Mouse (Mus musculus): ENCODE data around the gene Pitpnm3. TPM values are rescaled to one million over a fixed set of nuclear protein-coding genes. Genes with fewer than 3 reads are reported as not detected.

Pitpnm3 gene
- polyA plus RNA-seq, 1 experiment from 2014 or later: 0.07 TPM

DNA sequence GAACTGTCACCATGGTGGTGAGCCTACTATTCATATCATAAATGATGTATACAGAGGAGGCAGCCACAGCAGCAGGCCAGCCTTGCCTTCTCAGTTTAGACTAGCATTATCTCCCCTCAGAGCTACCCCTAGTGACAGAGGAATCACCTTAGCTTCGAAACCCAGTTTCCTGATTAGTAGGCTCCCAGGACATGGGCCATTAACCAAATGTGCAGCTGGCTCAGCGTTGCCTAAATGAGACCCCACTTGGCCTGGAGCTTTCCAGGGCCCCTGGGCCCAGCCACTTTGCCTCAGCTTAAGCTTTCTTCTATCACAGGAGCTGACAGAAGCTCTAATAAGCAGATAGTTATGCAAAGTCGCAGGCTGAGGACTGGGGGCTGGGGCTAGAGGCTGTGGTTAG lies 39.6 kb downstream of the Pitpnm3 start:
- Histone ChIP-seq H3K4me1 (ENCODE audit: control insufficient read depth, insufficient read depth, low read length) (peaks cover 4% of the 10 kb centered on the region; the same call in 1 of the 2 replicates), H3K27ac (ENCODE audit: low read depth, low read length) (no peak overlapping the region), H3K4me2 (no peak overlapping the region), H3K9ac (ENCODE audit: low read depth, low read length) (no peak overlapping the region), H3K36me3 (ENCODE audit: control insufficient read depth, insufficient read depth, low read length) (no peaks in the 10 kb centered on the region), H3K27me3 (ENCODE audit: control insufficient read depth, insufficient read depth, low read length) (no peaks in the 10 kb centered on the region), H3K9me3 (replicated peaks; ENCODE audit: control insufficient read depth, low read length) (no peaks in the 10 kb centered on the region), H3K4me3 (ENCODE audit: low read depth, low read length) (no peak overlapping the region)
- 24% methylated on average over 3 of the region's 3 CpGs for WGBS (ENCODE audit: insufficient replicate concordance)
- ATAC-seq (replicated peaks; ENCODE audit: insufficient number of reproducible peaks, low FRiP score, low TSS enrichment): no peak

DNA sequence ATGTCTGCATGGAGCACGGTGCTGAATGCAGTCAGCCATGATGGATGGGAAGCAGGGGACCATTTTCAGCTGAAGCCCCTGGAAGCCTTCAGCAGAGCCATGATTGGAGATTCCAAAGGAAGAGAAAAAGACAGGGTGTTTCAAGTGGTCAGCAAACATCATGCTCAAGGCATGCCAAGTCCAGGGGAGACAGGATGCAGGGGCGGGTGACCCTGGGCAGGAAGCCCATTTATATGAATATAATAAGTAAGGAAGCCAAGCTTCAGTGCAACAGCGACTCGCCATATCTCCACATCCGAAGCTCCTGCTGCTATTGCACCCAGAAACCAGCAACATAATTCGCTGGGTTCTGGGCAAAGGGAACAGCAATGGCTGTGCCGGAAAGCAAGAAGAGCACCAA lies 41.1 kb downstream of the Pitpnm3 start:
- no peak for ATAC-seq (replicated peaks; ENCODE audit: insufficient number of reproducible peaks, low FRiP score, low TSS enrichment)

DNA sequence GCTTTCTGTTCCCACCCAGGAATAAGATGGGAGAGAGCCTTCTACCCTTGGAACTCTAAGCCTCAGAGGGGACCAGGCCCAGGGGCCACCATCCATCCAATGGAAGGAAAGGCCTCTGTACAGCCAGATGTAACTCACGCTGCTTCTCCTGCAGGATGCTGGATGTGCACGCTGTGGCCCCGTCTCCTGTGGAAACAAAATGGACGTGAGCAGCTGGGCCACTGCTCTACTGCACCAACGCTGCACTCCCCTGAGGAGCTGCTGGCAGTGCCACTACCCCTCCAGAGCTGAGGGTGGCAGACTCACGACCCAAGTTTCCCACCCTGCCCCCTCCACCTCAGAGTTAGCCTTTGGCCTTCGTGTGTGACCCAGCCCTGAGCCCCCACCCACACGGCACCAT lies 43.2 kb downstream of the Pitpnm3 start:
- Histone ChIP-seq H3K4me2 (no peak overlapping the region), H3K9ac (ENCODE audit: low read depth, low read length) (no peak overlapping the region), H3K4me1 (ENCODE audit: control insufficient read depth, insufficient read depth, low read length) (peaks cover 4% of the 10 kb centered on the region; the same call in 1 of the 2 replicates), H3K27me3 (ENCODE audit: control insufficient read depth, insufficient read depth, low read length) (no peaks in the 10 kb centered on the region), H3K36me3 (ENCODE audit: control insufficient read depth, insufficient read depth, low read length) (no peaks in the 10 kb centered on the region), H3K4me3 (ENCODE audit: low read depth, low read length) (no peak overlapping the region), H3K9me3 (replicated peaks; ENCODE audit: control insufficient read depth, low read length) (no peaks in the 10 kb centered on the region), H3K27ac (ENCODE audit: low read depth, low read length) (no peak overlapping the region)
- WGBS (ENCODE audit: insufficient replicate concordance): 52% methylated on average over 8 of the region's 8 CpGs
- ATAC-seq (replicated peaks; ENCODE audit: insufficient number of reproducible peaks, low FRiP score, low TSS enrichment): no peak

More for the DNA sequence above, 41.1 kb downstream of the Pitpnm3 start:
- no peak overlapping the region for H3K9ac ChIP-seq (ENCODE audit: low read depth, low read length)
- H3K27me3 ChIP-seq (ENCODE audit: control insufficient read depth, insufficient read depth, low read length): no peaks in the 10 kb centered on the region
- no peaks in the 10 kb centered on the region for H3K9me3 ChIP-seq (replicated peaks; ENCODE audit: control insufficient read depth, low read length)
- no peak overlapping the region for H3K27ac ChIP-seq (ENCODE audit: low read depth, low read length)
- peaks cover 4% of the 10 kb centered on the region; the same call in 1 of the 2 replicates for H3K4me1 ChIP-seq (ENCODE audit: control insufficient read depth, insufficient read depth, low read length)
- H3K4me2 ChIP-seq: no peak overlapping the region
- no peaks in the 10 kb centered on the region for H3K36me3 ChIP-seq (ENCODE audit: control insufficient read depth, insufficient read depth, low read length)
- H3K4me3 ChIP-seq (ENCODE audit: low read depth, low read length): no peak overlapping the region
- WGBS (ENCODE audit: insufficient replicate concordance): 70% methylated on average over 7 of the region's 7 CpGs

DNA sequence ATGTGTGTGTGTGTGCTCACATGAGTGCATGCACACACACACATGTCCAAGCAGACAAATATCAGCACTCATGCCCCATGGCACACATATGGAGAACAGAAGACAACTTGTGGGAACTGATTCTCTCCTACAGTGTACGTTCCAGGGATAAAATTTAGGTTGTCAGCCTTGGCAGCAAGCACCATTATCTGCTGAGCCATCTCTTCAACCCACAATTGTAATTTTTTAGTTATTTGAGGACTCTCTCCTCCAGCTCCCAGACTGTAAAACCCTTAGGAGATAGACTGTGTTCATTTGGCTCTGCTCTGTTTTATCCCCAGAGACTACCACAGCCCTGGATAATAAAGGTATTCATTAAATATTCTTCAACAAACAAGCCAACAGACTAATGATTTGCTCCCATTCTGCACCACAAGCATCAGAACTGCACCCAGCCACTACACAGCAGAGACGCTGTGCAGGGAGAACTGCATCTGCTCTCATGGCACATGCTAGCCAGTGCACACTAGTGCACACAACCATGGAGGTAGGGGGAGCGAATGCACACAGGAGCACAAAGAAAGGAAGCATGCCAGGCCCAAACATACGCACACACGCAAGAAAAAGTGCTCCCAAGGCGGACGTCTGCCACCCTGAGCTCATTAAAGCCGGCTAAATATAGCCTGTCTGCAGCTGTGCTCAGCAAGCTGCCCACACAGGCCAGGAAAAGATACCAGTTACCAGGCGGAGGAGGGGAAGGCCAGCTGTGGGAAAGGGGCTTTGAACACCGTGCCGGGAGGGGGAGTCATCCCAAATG lies 49.1 kb downstream of the Pitpnm3 start:
- ATAC-seq (replicated peaks; ENCODE audit: insufficient number of reproducible peaks, low FRiP score, low TSS enrichment): 0 out of 2 replicates have a peak, but pooled peaks have one; percentile 23
- Histone ChIP-seq H3K36me3 (ENCODE audit: control insufficient read depth, insufficient read depth, low read length) (no peaks in the 10 kb centered on the region), H3K4me1 (ENCODE audit: control insufficient read depth, insufficient read depth, low read length) (peaks cover 4% of the 10 kb centered on the region), H3K9ac (ENCODE audit: low read depth, low read length) (no peak overlapping the region), H3K9me3 (replicated peaks; ENCODE audit: control insufficient read depth, low read length) (no peaks in the 10 kb centered on the region), H3K4me3 (ENCODE audit: low read depth, low read length) (no peak overlapping the region), H3K4me2 (peak overlapping the region; percentile 15; the same call in 1 of the 2 replicates), H3K27ac (ENCODE audit: low read depth, low read length) (peak overlapping the region; percentile 18; the same call in 1 of the 2 replicates), H3K27me3 (ENCODE audit: control insufficient read depth, insufficient read depth, low read length) (no peaks in the 10 kb centered on the region)
- WGBS (ENCODE audit: insufficient replicate concordance): 32% methylated on average over 11 of the region's 11 CpGs

DNA sequence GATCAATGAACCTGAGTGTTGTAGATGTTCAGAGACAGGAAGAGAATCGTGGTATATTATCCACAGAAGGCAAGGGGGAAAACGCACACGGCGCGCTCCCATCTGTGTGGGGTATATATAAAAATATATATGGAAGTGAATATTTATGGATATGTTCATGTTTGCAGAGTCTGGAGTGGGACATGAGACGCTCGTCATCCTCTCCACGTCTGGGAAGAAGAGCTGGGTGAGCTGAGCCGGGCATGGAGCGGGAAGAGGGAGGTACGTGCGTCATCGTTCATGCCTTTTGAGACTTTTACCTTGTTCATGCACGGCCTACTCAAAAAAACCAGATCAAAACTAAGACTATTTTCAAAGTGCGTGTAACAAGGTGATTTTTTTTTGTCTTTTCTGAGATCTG lies 51.2 kb downstream of the Pitpnm3 start:
- no peak for ATAC-seq (replicated peaks; ENCODE audit: insufficient number of reproducible peaks, low FRiP score, low TSS enrichment)
- Histone ChIP-seq H3K4me1 (ENCODE audit: control insufficient read depth, insufficient read depth, low read length) (peaks cover 4% of the 10 kb centered on the region), H3K27ac (ENCODE audit: low read depth, low read length) (no peak overlapping the region), H3K4me2 (no peak overlapping the region), H3K9me3 (replicated peaks; ENCODE audit: control insufficient read depth, low read length) (no peaks in the 10 kb centered on the region), H3K4me3 (ENCODE audit: low read depth, low read length) (no peak overlapping the region), H3K36me3 (ENCODE audit: control insufficient read depth, insufficient read depth, low read length) (no peaks in the 10 kb centered on the region), H3K27me3 (ENCODE audit: control insufficient read depth, insufficient read depth, low read length) (no peaks in the 10 kb centered on the region), H3K9ac (ENCODE audit: low read depth, low read length) (no peak overlapping the region)
- 92% methylated on average over 15 of the region's 15 CpGs for WGBS (ENCODE audit: insufficient replicate concordance)

DNA sequence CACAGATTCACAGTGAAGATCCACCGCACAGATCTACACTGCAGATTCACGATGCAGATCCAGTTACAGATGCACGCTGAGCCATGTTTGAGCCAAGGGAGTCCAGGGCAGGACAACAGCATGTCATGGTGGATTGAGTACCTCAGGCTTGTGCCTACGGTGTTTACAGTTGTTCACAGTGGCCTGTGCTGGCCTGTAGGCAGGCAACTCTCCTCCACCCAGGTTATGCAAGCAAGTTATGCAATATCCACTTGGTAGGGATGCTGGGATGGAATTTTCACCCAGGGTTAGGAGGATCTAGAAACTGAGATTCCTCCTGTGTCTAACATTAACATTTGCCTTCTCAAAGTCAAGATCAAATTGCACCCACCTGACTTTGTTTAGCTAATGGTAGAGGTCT lies 53.0 kb downstream of the Pitpnm3 start:
- H3K36me3 ChIP-seq (ENCODE audit: control insufficient read depth, insufficient read depth, low read length): no peaks in the 10 kb centered on the region
- H3K9ac ChIP-seq (ENCODE audit: low read depth, low read length): no peak overlapping the region
- 86% methylated on average over 4 of the region's 4 CpGs for WGBS (ENCODE audit: insufficient replicate concordance)

DNA sequence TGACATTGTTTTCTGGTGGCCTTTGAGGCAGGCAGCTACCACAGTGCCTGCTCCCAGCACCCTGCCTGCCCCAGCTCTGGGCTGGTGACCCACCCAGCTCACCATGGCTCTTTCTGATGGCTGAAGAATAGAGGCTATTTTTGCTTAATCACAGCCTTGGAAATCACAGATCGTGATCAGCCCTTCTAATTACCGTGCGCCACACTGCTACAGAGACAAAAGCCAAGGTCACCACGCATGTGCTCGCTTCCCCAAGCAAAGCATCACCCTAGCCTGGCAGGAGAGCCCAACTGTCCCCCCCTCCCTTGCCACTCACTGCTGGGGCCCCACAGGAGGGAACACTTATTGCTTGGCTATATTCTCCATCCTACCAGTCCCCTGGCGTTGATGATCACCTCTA lies 55.1 kb downstream of the Pitpnm3 start:
- Histone ChIP-seq H3K4me1 (ENCODE audit: control insufficient read depth, insufficient read depth, low read length) (no peaks in the 10 kb centered on the region), H3K4me2 (no peak overlapping the region), H3K36me3 (ENCODE audit: control insufficient read depth, insufficient read depth, low read length) (no peaks in the 10 kb centered on the region), H3K27ac (ENCODE audit: low read depth, low read length) (no peak overlapping the region), H3K4me3 (ENCODE audit: low read depth, low read length) (no peak overlapping the region), H3K9me3 (replicated peaks; ENCODE audit: control insufficient read depth, low read length) (no peaks in the 10 kb centered on the region), H3K9ac (ENCODE audit: low read depth, low read length) (no peak overlapping the region), H3K27me3 (ENCODE audit: control insufficient read depth, insufficient read depth, low read length) (no peaks in the 10 kb centered on the region; the same call in 1 of the 2 replicates)
- WGBS (ENCODE audit: insufficient replicate concordance): 86% methylated on average over 6 of the region's 6 CpGs
- no peak for ATAC-seq (replicated peaks; ENCODE audit: insufficient number of reproducible peaks, low FRiP score, low TSS enrichment)

More for the DNA sequence above, 53.0 kb downstream of the Pitpnm3 start:
- peaks cover 4% of the 10 kb centered on the region for H3K4me1 ChIP-seq (ENCODE audit: control insufficient read depth, insufficient read depth, low read length)
- H3K4me3 ChIP-seq (ENCODE audit: low read depth, low read length): no peak overlapping the region
- no peak for ATAC-seq (replicated peaks; ENCODE audit: insufficient number of reproducible peaks, low FRiP score, low TSS enrichment)
- H3K27me3 ChIP-seq (ENCODE audit: control insufficient read depth, insufficient read depth, low read length): no peaks in the 10 kb centered on the region
- H3K9me3 ChIP-seq (replicated peaks; ENCODE audit: control insufficient read depth, low read length): no peaks in the 10 kb centered on the region
- no peak overlapping the region for H3K4me2 ChIP-seq
- H3K27ac ChIP-seq (ENCODE audit: low read depth, low read length): no peak overlapping the region

DNA sequence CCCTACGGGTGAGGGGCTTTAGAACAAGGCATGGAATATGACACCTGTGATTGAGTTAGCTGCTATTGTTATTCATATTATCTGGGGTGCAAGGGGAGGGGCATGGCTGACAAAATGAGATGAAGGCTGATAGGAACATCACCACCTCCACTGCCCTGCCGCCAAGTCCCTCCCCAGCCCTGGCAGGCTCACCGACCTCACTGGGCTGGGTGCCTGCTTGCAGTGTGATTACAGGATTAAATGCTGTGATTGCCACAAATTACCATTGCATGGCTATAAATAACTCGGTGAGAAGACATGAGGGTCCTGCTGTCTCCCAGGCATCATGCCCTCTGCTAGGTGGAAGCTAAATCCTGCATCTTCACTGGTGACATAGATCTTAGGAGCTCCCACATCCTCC lies 56.9 kb downstream of the Pitpnm3 start:
- no peak overlapping the region for H3K9ac ChIP-seq (ENCODE audit: low read depth, low read length)
- no peaks in the 10 kb centered on the region; the same call in 1 of the 2 replicates for H3K27me3 ChIP-seq (ENCODE audit: control insufficient read depth, insufficient read depth, low read length)
- no peaks in the 10 kb centered on the region for H3K4me1 ChIP-seq (ENCODE audit: control insufficient read depth, insufficient read depth, low read length)
- H3K36me3 ChIP-seq (ENCODE audit: control insufficient read depth, insufficient read depth, low read length): no peaks in the 10 kb centered on the region
- H3K9me3 ChIP-seq (replicated peaks; ENCODE audit: control insufficient read depth, low read length): no peaks in the 10 kb centered on the region
- no peak for ATAC-seq (replicated peaks; ENCODE audit: insufficient number of reproducible peaks, low FRiP score, low TSS enrichment)
- no peak overlapping the region for H3K27ac ChIP-seq (ENCODE audit: low read depth, low read length)
- H3K4me3 ChIP-seq (ENCODE audit: low read depth, low read length): no peak overlapping the region
- WGBS (ENCODE audit: insufficient replicate concordance): 40% methylated on average over 4 of the region's 4 CpGs
- H3K4me2 ChIP-seq: no peak overlapping the region

DNA sequence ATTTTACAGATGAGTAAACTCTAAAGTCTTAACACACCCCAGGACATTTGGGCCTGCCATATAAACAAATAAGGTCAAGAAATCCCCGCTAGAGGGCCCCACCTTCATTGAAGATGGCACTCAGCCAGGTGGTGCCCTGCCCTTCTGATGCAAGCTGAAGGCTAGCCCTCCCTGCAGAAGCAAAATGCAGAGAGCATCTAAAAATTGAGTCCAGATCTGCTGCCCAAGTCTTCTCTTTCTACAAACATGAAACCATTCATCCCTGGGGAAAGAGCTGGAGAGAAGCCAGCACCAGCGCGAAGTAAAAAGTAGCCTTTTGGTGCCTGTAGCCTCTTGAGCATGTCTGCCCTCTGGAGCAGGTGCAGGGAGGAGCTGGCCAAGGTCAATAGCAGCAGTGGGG lies 57.5 kb downstream of the Pitpnm3 start:
- whole genome bisulfite sequencing (ENCODE audit: insufficient replicate concordance): 37% methylated on average over 3 of the region's 3 CpGs
- no peaks in the 10 kb centered on the region for H3K9me3 ChIP-seq (replicated peaks; ENCODE audit: control insufficient read depth, low read length)
- no peak overlapping the region for H3K4me2 ChIP-seq
- peaks cover 3% of the 10 kb centered on the region for H3K27me3 ChIP-seq (ENCODE audit: control insufficient read depth, insufficient read depth, low read length)
- H3K27ac ChIP-seq (ENCODE audit: low read depth, low read length): no peak overlapping the region
- no peak overlapping the region for H3K4me3 ChIP-seq (ENCODE audit: low read depth, low read length)
- H3K9ac ChIP-seq (ENCODE audit: low read depth, low read length): no peak overlapping the region
- no peaks in the 10 kb centered on the region for H3K4me1 ChIP-seq (ENCODE audit: control insufficient read depth, insufficient read depth, low read length)
- no peak for ATAC-seq (replicated peaks; ENCODE audit: insufficient number of reproducible peaks, low FRiP score, low TSS enrichment)
- no peaks in the 10 kb centered on the region for H3K36me3 ChIP-seq (ENCODE audit: control insufficient read depth, insufficient read depth, low read length)
